Mouse (Mus musculus) bone marrow, adult 2 months (tissue): ENCODE measurements around the gene Mllt6.

ENCODE experiments used
- CTCF ChIP-seq: fragments of 200-500 bp; IDR thresholded peaks from 2 replicates; pipeline ENCODE4 v1.5.1; 2011; ENCODE audit warnings: low read length, control low read depth; ENCODE audit not compliant: control insufficient read depth, insufficient read depth
- POLR2A ChIP-seq: fragments of 200-500 bp; IDR thresholded peaks from 2 replicates; pipeline ENCODE4 v1.6.1; 2011; ENCODE audit warnings: low read depth, mild to moderate bottlenecking, control low read depth, low read length, borderline replicate concordance; ENCODE audit not compliant: control insufficient read depth

DNA sequence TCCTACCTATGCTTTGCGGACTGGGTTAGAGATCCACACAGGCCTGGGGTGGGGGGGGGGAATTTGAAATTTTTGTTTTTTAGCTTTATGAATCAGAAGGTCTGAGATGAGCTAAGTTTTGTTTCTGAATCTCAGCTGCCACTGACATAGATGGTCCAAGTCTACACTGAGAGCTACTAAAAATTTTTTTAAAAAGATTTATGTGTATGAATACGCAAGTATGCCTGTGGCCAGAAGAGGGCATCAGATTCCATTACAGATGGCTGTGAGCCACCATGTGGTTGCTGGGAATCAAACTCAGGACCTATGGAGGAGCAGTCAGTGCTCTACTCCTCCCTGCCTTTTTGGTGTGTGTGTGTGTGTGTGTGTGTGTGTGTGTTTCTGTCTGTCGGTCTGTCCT, 51.1 kb downstream of the Mllt6 start:
- TF ChIP-seq CTCF (no peak), POLR2A (no peak)
